Mouse (Mus musculus) ES-E14 (cell line): ENCODE measurements around the gene Proser2.

Experiments
- CHD2 ChIP-seq: IDR thresholded peaks from 2 replicates; pipeline ENCODE4 v1.6.1; 2014; ENCODE audit warnings: mild to moderate bottlenecking, low read depth, low read length, inconsistent platforms
- HCFC1 ChIP-seq: IDR thresholded peaks from 2 replicates; pipeline ENCODE4 v1.6.1; 2012; ENCODE audit warnings: low read length, inconsistent platforms, borderline replicate concordance; ENCODE audit not compliant: insufficient read depth
- ZNF384 ChIP-seq: IDR thresholded peaks from 2 replicates; pipeline ENCODE4 v1.6.1; 2012; ENCODE audit warnings: low read depth, low read length, inconsistent platforms

GRCm38 (mm10) chr2:6168560-6168959 is 38.5 kb upstream of the Proser2 start:
- TF ChIP-seq CHD2 (no peak), HCFC1 (no peak), ZNF384 (no peak)
